Mouse (Mus musculus) cerebellum, postnatal 10 days (tissue): ENCODE measurements around the gene Grin2a.

Experiments used
- DNase-seq, 2 experiments: peaks; one replicate each; pipeline ENCODE4 v3.0.0; 2021; ENCODE audit warnings: mixed read lengths in 2 of 2

Grin2a gene

DNA sequence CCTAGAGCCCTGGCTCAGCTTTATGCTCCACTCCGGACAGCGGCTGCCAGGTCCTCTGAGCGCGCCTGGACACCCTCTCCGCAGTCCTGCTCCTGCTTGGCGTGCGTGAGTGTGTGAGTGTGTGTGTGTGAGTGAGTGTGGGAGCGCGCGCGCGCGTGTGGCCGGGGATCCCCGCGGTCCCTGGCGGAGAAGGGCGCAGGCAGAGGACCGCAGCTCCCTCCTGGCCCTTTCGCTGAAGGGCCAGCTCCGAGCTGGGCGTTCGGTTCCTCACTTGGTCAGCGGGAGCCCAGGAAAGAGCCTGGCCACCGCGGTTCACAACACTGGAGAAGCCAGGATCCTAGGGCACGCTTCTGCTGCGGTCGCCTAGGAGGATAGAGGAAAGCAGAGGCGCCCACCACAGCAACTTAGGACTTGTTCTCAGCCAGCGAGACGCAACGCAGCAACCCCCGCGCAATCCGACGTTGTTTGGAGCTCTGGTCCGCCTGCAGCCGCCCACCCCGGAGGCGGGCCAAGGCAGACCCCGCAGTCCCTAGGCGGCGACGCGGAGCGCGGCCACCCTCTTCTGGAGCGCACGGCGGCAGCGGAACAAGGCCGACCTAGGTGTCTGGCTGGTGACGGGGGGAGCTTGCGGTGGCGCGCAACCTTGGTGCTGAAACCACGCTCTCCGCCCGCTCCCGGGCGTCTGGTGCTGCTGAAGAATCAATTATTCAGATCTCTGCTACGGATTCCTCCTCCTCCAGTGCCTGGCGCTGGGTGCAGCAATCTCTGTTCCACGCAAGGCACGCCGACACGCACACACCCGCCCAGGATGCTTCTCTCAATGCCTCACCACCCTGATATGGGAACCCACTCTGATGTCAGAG is at the start of gene Grin2a:
Grin2a (minus strand) TSS at position 610 of the 863 bp plus-strand sequence.
- DNase-seq: peak; percentile 74 to 75

DNA sequence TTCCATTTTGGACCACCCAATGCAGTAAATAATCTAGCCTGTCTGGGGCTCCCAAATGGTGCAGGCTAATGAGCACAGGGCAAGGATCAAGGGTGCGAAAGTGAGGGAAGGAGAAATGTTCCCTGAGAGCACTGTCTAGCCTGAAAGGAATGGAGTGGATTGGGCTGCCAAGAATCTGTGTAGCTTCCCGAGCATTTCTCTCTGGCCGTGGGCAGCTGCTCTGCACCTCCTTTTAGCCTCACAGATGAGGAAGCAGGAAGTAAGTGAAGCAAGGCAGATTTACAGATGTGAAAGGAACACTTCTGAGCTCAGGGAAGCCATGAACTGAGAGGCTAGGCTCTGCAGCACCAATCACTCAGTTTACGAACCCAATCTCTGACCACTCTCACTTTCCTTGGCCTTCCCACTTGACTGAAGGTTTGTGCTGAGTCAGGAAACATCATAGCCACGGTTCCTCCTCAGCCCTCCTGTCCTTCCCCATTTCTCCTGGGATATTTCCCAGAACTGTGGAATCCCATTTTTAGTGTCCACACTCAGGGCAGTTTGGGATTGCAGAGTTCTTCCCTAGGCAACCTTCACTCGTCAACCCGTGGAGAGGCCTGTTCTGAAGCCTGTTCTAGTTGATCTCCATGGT is 40.3 kb upstream of the Grin2a start:
- DNase-seq: no peak

GRCm38 (mm10) chr16:10033416-10033979 is 38.1 kb upstream of the Grin2a start:
- DNase-seq: no peak

DNA sequence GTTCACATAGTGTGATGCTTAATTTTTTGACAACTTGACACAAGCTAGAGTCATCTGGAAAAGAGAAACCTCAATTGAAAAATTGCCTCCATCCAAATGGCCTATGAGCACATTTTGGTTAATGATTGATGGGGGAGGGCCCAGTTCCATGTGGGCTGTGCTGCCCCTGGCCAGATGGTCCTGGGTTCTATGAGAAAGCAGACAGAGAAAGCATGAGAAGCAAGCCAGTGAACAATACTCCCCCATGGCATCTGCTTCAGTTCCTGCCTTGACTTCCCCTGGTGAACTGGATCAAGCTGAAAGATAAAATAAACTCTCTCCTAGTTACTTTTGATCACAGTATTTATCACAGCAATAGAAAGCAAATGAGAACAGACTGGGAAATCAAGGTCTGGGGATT is 36.5 kb upstream of the Grin2a start:
- no peak for DNase-seq

GRCm38 (mm10) chr16:10026741-10027140 is 31.4 kb upstream of the Grin2a start:
- DNase-seq: no peak

DNA sequence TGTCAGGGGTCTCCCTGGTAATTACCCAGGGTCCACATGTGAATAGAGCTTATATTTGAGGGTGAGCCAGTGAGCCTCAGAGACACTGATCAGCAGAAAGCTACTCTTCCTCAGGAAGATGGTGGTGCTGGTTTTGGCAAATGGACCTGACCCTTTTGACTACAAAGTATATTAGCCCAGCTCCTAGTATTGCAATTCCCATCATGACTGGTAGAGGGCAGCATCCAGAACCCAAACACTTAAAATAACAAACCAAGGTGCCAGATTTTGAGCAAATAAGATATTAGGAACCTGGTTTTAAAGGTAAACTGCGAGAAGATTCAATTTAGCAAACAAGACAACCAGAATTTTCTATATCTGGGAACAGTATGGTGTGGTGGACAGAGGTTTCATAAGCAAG is 14.4 kb upstream of the Grin2a start:
- DNase-seq: no peak

GRCm38 (mm10) chr16:10005606-10006005 is 10.2 kb upstream of the Grin2a start:
- peak; percentile 98 to 99 for DNase-seq

DNA sequence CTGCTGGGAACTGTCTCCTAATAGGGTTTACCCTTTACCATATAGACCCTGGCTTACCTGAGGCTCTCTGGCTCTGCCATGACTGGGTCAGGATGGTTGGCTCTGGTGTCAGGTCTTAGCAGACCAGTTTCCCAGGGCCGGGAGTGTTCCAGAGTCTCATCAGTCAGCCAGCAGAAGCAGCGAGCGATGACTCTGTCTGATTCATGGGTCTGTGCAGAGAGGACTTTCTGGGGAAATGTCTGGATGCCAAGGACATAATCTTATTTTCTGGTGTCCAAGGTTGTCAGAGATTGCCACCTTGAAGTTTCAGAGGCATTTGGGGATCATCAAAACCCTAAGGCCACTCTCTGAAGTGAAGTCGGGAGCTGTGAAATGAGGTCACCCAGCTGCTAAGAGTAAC is 8.7 kb upstream of the Grin2a start:
- DNase-seq: no peak

DNA sequence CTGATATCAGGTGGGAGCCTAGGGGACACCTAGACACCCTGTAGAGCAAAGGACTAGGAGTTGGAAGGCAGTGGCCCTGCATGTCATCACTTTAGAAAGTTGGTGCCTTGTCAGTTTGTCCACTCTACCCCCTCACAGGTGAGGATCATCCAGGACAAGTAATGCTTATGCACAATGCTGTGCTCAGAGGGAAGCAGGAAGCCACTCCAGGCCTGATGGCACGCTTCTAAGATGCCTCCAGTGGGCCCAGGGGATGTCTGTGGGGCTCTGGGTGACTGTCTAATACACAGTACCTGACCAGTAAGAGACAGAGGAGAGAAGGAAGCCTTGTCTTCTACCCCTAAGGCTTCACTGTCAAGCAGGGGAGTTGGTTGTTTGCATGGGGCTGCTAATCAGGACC is 7.6 kb upstream of the Grin2a start:
- no peak for DNase-seq

DNA sequence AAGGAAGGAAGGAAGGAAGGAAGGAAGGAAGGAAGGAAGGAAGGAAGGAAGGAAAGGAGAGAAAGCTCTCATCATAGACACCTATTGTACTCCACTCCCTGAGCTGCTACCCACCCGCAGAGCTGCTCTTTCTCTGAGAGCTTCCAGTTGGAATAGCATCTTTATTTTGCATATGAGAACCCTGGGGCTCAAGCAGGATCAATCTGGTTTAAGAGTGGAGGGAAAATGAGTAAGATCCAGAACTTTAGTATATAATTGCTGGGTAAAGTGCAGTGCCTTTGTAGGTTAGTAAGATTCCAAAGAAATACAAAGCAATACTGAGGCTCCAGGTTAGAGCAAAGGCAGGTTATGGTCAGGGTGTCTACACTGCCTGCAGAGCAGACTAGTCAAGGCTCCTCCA is 6.2 kb upstream of the Grin2a start:
- no peak for DNase-seq

- no peak for DNase-seq
Observed at GRCm38 (mm10) chr16:9999926-10000325, 4.6 kb upstream of the Grin2a start.

DNA sequence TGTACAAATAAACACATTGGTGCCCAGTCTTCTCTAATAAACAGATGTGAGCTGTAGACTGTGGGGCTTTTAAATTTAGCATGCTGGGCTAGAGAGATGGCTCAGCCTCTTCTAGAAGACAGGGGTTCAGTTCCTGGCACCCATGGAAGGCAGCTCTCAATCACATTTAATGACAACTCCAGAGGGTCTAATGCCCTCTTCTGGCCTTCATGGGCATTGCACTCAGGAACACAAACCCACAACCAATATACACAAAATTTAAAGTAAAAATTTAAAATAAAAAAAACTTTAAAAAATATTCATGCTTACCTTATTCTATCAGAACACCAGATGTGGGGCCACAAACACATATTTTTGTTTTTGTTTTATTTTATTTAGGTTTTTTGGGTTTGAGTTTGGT is 2.6 kb upstream of the Grin2a start:
- peak in 1 of 2 experiments; percentile 28 for DNase-seq

DNA sequence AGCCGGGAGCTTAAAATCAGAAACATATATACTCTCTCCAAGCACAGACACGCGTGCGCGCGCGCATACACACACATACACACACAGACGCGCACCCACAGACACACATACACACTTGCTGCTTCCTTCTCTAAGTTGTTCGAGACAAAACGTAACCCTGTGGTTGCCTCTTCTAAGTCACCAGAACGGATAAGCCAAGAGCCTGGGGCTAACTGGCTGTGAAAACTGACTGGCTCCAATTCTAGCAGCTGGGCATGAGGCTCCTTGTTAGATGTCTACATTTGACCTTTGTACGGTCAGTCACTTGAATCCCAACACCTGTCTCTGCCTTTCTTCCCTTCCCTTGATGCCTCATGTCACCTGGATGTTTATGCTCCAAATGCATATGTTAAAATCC is 452 bp upstream of the Grin2a start:
- peak; percentile 47 to 52 for DNase-seq

GRCm38 (mm10) chr16:9994041-9994950 is 1.1 kb downstream of the Grin2a start:
- no peak for DNase-seq

DNA sequence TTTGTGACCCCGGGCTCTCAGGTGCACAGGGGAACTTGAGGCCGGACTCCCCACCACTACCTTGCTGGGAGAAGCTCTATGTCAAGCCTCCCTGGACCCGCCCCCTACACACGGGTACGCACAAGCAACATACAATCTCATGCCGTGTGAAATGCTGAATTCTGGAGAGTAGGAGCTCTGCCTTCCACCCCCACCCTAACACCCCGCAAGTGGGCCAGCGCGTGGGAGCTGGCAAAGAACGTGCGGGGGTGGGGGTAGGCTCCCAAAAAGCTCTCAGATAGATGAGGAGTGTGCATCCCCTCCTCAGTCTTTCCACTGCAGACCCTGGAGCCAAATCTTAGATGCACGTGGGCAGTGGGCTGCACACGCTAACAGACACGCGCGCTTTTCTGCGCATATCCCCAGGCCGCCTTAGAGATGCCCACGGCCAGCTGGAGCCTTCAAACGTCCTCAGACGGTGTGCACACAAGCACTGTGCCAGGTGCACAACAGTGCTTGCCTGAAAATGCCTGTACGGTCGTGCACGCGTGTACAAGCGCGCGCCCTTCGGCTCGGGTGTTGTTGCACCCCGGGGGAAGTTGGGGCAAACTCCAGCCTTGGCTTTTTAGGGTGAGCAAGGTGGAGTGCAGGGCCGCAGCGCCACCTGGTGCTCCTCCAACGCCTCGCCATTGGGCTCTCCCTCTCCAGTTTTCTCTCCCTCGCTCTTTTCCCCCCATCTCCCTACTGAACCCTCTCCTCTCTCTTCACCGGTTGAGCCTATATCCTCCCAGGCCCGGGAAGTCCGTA is 1.9 kb downstream of the Grin2a start:
- DNase-seq: peak; percentile 93 to 94

DNA sequence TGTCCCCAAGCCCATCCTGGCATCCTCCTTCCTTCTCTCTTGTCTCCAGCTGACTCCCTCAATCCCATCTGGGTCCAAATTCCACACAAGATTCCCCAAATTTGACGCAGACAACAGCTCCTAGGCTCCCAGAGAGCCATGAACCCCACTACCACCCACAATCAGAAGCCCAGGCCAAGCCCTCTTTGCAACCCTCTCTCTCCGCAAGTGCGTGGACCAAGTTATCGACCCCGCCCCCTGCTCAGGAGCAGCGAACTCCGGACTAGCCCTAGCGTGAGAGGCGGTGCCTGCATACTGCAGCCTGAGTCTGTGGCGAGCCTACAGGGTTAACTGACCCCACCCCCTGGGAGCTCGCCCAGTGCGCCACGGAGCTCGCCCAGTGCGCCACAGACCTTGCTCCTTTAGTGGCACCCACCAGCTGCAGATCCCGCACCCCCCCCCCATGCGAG is 2.6 kb downstream of the Grin2a start:
- peak; percentile 47 for DNase-seq

DNA sequence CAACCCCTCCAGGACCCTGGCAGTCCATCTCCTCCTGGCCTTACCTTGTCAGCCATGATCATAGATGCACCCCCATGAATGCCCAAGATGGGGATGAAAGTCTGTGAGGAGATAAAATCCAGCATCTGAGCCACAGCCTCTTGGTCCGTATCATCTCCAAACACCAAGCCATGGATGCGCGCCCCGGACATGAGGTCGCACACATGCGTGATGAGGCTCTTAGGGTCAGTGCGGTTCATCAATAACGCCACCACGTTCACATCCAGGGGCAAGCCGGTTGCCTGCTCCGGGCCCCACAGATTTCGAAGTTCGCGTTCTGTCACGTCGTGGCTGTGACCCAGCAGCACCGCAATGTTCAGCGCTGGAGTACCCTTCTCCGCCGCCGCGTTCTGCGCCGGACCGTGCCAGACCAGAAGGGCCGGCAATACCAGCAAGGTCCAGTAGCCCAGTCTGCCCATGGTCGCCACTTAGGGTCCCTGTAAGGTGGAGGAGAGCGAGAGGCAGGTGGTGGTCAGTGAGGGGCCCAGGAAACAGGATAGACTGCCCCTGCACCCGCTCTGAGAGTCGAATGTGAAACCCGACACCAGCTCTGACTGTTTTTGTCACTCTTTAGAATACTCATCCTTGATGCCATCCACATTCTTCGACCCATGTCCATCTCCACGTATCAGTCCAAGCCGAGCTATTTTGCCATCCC is 3.1 kb downstream of the Grin2a start:
- peak; percentile 36 to 45 for DNase-seq

DNA sequence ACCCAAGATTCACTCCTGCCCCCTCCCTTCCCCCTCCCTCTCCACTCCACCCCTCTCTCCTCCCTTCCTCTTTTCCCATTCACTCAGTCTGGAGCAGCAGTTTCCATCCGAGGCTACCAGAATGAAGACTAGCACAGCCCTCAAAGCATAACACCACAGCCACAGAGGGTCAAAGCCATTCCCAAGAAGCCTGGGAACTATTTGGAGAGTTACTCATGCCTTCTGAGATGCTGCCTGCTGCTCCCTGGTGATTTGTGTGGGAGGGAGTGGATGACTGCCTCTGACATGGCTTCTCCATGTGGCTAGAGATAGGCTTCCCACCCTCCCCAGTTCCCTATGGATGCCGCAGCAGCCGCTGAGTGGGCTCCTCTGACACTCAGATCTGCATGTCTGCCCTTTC is 10.3 kb downstream of the Grin2a start:
- no peak for DNase-seq

DNA sequence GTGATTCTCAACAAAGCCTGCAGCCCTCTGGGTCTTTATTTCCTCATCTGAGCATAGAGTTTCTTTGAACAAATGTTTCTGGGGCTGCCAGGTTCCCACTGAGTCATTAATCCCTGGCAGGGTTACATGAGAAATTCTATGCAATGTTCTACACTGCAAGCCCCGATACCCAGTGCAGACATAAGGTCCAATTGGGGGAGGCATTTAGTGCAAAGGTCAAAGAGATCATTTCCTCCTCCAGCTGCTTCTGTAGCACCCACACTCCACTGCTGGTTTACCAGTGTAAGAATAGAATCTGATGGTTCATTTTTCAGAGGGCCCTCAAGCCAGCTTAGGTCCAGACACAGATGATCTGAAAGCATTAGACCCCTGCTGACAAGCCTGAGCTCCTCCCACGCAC is 14.7 kb downstream of the Grin2a start:
- peak; percentile 31 to 54 for DNase-seq

DNA sequence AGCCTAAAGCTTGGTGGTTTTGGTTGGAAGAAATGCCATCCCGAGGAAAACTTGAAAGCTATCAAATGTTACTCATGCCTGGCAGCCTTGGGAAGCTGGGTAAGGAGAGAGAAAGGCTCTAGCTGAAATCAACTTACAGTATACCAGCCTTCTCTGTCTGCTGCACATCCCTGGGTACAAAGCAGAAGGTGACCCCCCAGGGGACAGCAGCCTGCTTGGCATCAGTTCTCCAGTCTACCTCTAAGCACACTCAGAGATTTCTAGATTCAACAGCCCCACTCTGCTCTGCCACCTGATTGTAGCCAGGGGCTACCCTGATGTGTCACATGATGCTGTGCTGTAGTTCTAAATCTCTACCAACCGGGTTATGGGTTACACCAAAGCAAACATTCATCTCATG is 17.2 kb downstream of the Grin2a start:
- peak in 1 of 2 experiments; percentile 31 for DNase-seq

GRCm38 (mm10) chr16:9972705-9973104 is 22.7 kb downstream of the Grin2a start:
- DNase-seq: no peak
